Mouse (Mus musculus) monocyte, adult 5-6 weeks (primary cell): ENCODE results near the gene Cfap65. TPM values are rescaled to one million over a fixed set of nuclear protein-coding genes. Genes with fewer than 3 reads are reported as not detected.

Experiments used
- ATAC-seq: fragments of 153-309, 156-312 bp; replicated peaks from 2 replicates; pipeline ENCODE4 v1.8.0; 2017; ENCODE audit warnings: mild to moderate bottlenecking; ENCODE audit not compliant: low TSS enrichment, insufficient number of reproducible peaks, severe bottlenecking, poor library complexity, low FRiP score
- total RNA-seq: library from RNA; stranded (forward); fragments of 200-1000, 200-491, 200-594 nt; gene quantifications from 3 replicates; pipeline ENCODE4 v1.2.3, GENCODE M21; 2017

Gene Cfap65
- total RNA-seq, 1 experiment from 2014 or later = not detected

DNA sequence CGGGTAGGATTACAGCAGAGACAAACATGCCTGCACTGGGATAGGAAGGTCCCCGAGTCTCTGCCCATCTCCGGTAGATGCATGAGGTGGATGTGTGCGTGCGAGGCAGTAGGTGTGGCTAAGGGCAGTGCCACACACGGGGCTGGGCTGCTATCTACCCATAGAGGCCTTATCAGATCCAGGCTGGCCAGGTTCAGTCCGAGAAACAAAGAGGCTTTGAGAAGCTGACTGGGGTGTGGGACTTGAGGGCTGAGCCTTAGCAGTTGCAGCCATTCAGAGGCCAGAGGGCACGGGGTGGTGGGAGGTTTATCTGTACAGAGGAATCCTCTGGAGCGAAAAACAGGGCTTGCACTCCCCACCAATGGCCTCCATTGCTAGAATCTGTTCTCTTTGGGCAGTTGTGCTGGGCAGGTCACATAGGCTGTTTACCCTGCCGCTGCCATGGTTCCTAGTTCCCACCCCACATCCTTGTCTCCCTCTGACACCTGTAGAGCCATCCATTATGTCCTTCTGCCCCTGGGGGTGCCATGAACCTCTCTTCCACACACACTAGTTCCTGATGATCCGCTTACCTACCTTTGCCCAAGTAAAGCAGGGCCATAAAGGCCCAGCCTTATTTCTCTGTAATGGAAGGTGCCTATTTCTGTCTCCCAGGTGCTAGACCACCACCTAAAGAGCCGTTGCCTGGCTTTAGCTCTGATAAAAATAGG is 6.4 kb upstream of the Cfap65 start:
- no peak for ATAC-seq

DNA sequence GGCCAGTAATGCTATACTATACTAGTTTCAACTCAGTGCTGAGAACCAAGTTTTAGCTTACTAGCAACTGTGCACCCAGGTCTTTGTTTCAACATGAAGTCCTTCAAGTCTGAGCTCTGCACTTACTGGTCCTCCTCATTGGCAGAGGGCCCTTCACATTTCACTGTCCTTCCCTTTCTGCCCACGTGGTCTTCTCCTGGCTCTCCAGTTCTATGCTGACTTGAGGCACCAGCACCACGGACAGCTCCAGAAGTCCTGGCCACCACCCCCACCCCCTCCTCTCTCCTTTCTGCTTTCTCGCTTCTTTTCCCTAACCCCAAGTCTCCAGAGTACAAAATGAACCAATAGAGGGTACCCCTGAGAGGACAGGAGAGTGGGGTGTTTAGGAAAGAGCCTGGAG is 4.4 kb upstream of the Cfap65 start:
- ATAC-seq = no peak

DNA sequence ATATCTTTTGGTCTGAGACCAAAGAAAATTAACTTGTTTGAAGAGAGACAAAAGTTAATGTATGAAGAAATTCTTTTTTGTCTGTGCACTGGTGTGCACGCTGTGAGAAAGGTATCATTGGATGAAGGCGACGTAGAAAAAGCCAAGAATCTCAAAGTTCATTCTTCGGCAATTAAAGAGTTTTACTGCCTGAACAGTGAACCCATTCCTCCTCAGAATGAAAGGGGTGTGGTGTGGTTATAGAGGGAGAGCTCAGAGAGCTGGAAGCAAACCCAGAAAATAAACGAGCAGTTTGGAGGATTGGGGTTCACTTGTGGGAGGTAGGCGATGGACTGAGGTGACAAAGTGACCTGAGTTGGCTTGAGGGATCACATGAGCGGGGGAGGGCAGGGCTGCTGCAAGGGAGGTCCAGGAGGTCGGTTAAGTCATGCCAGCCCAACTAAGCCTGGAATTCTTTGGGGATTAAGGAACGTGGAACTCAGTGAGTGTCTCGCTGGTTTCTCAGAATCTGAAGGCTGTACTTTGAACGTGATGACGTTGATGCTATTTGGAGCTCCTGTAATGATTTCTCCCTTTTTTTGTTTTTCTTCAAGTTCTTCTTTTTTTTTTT is 927 bp upstream of the Cfap65 start:
- no peak for ATAC-seq

DNA sequence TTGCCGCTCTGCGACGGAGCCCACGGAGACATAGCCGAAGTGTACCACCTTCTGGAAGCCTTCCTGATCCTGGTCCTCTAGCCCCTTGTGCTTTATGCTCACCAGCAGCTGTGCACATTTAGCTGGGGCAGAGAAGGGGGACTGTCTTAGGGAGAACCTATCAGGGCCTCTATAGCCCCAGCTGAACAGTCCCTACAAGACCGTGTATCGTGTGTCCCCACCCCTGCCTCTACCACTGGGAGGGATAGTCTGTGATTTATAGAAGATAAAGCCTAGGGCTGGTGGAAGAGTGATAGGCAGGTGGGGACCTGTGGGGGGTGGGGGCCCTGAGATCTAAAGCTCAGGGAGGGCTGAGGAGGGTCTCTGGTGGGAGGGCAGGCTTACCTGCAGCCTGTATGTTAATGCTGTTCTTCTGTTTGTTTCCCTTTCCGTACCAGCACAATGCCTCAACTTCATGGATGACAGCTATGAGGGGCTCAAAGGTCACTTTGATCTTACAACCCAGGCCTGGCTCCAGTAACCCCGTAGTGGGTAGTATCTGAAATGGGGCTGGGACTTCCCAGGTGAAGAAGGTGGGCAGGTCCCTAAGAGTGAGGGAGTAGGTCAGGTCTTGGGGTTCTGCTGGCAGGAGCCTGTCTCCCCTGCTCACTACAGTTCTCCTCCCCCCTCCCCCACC is 7.6 kb downstream of the Cfap65 start:
- ATAC-seq = no peak

DNA sequence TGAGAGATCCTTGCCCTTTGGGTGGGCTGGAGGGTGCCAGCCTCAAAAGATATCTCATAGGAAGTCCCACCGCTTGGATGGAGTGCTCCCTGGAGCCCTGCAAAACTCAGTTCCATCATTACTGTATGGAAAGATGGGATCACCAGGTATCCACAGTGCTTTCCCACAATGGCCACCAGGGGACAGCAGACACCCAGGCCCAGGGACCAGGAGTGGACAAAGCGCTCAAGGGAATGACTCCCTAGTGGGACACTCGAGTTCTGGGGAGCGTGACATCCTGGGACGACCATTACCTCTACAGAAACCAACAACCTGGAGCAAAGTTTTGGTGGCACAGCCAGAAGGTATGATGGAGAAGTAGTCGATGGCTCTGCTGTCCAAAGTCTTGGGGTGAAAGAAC is 8.7 kb downstream of the Cfap65 start:
- ATAC-seq = no peak

DNA sequence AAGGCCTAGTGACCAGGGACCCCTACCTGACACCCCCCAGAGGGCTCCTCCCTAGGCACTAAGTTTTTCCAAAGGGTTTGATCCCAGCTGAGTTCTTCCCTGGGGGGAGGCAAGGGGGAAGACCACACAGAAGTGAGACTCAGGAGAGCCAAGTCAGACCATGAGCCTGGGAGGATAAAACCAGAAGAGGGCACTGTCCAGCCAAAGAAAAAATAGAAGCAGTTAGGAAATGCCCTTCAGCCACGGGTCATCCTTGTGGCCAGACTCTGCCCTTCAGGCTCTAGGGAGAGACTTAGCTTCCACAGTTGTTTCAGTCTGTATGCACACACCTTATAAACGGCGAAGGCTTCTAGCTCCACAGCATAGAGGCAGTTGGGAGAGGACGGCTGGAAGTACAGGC is 10.9 kb downstream of the Cfap65 start:
- ATAC-seq = no peak

DNA sequence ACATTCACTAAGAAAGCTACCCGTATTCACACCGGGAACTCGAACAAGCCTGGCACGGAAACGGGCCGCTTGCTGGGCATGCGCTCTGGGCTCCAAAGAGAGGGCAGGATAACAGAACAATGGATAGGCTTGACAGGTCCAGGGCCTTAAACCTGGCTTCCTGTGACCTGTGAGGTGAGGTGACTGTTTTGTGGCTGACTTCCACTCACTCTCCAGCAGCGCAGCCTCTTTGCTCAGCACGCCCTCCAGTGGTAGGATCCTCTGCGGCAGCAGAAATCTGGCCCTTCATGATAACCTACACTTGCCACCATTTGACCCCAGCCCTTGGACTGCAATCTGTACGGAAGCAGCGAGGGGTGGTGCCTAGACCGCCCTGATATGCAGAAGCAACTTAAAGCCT is 19.7 kb downstream of the Cfap65 start:
- ATAC-seq = no peak

DNA sequence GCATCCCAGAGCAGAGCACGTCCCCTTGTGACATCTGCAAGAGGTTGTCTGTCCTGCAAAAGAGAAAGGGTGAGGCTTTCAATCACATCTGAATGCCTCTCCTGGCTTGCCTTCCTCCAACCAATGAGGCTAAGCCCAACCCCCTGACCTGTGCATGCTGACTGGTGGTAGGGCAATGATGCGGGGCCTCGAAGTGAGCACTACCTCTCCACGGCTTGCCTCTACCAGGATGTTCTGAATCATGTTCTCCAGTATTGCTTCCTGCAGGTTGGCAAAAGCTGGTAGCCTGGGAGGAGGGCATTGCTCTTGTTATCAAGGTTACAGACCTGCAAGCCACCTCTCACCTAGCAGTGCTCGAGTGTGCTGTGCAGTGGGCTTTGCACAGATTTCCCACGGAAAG is 33.2 kb downstream of the Cfap65 start:
- no peak for ATAC-seq

DNA sequence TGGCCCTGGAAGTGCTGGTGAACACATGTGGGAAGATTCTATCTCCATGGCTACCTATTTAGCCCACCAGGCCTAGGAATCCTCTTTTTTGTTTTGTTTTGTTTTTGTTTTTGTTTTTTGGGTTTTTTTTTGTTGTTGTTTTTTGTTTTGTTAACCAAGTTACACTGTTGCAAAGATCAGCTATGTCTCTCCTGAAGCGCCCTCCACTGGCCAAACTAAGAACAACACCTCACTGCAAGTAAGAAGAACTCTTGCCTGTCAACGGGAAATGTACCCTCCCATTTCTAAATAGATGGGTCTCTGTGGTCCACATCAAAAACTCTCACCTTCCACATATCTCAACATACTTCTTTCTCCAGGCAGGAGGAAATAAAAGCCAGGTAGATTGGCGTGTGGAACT is 33.7 kb downstream of the Cfap65 start:
- ATAC-seq = no peak

DNA sequence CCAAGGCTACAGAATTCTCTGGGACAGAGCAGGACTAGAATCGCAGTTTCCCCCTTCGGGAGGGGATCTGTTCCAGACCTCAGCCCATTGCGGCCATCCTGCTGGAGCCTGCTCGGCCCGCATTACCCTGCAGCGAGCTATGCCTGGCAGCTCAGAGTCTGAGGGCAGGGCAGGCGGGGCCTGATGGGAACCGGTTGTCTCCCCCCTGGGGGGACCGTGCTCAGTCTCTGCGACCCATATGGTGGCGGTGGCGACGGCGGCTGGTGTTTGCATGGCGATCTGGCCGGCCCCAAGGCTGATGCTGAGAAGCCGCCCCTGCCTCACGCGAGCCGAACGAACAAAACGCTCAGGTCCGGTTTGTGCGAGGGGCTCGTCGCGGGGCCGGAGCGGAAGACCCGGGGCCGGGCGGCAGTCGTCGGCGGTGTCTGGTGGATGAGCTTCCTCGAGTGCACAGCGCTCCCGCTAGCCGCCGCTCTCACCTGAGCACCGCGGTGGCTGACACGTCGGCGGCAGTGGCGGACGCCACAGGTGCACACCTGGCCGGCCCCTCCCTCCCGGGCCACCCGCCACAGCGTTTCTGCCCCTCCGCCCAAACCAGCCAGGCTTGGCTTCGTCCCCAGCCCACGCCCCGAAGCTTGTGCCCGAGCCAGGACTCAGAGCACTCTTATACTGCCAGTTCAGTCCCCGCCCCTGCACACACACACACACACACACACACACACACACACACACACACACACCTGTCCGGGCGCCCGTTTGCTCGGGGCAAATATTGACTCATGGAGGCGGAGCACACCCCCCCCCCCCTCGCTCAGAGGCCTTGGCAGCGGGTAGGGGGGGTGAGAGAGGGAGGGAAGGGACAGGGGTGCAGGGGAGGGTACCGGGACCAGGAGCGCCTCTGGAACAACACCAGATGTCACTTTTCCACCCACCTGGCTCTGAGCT is 34.8 kb downstream of the Cfap65 start:
- no peak for ATAC-seq

DNA sequence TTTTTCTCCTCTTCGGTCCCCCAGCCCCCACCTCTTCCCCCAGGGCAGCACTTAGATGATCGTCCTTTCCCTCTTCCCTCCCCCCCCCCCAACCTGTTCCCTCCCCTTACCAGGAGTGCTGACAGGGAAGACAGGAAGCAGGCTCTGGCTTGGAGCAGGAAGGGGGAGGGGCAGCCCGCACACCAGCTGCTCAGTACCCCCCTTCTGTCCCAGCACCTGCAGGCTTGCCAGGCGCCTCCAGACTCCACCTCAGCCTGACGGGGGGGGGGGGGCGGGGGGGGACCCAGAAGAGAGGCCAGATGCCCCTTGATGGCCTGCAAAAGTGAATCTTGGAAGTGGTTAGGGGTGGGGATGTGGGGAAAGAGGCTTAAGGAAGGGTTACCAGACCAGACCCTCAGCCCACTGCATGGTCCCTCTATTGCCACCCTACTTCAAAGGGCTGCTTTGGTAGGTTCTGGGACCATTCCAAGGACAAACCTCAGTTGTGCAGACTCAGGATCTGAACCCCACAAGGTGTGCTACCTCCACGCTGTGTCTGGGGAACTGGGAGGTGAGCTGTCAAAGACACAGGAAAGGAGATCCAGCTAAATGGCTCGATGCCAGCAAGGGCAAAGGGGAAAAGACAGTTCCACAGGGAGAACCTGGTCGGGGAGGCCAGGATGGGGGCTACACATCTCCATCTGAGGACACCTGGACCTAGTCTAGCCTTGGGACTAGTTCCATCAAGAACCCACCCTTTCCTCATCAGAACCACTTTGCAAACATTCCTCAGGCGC is 36.6 kb downstream of the Cfap65 start:
- no peak for ATAC-seq

DNA sequence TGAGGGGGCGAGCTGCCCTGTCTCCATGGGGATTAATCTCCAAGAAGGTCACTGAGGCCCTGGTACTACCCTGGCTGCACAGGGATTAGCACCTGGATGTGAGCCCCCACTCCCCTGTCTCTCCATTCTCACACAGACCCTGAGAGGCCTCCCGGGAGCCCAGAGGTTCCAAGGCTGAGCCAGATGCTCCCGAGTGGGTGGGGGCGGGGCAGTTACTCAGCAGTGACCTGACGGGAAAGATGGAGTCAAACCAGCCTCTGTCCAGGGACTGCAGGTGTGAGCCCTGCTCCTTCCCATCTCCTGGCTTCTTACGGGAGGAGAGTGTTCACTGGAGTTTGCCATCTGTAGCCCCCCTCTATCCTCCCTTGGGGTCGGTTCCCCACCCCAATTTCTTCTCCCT is 37.4 kb downstream of the Cfap65 start:
- ATAC-seq = no peak

DNA sequence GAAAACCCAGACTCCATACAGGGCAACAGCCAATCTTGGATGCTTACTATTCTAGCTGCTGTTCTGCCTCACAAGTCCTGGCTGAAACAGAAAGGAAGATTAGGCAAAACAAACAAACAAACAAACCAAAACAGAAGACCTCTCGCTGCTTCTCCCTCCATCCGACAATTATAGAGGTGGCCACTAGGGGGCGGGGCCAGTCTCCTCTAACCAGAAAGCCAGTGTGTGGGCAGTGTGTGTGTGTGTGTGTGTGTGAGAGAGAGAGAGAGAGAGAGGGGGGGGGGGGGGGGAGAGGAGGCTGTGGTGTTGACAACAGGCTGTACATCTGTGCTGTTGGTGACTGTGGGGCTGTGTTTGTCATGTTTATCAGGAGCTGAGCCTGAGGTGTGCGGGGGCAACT is 40.4 kb downstream of the Cfap65 start:
- no peak for ATAC-seq

DNA sequence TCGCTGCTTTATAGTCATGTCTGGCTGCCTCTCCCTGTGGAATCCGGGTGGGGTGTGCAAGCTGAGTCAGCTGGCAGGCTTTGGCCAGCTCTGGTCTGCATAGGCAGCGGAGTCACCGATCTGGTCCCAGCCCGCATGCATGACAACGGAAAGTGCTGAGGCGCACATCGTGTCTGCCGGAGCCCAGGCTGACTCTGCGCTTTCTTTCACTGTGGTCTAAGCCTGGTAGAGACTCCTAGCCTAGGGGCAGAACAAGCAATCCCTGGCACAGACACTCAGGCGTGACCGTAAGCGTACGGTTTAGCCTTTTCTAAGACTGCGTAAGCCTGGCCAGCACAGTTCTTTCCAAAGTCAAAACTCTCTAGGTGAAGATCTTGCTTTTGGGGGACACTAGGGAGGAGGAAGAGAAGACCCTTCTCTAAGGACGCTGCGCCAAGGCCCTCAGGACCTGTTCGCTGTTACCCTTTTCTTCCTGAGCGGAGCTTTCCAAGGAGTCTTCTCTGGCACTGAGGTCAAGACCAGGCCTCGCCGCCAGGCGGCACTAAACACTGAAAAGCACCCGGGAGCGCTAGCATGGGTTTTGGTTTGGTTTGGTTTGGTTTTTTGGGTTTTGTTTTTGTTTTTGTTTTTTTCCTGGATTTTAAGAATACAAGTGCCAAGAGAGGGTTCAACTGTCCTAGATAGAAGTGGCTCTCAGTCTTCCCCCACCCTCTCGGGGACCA is 42.1 kb downstream of the Cfap65 start, which contains the start of gene Cryba2:
Gene Cryba2 (minus strand): TSS at position 10 of the 722 bp plus-strand sequence.
- no peak for ATAC-seq

DNA sequence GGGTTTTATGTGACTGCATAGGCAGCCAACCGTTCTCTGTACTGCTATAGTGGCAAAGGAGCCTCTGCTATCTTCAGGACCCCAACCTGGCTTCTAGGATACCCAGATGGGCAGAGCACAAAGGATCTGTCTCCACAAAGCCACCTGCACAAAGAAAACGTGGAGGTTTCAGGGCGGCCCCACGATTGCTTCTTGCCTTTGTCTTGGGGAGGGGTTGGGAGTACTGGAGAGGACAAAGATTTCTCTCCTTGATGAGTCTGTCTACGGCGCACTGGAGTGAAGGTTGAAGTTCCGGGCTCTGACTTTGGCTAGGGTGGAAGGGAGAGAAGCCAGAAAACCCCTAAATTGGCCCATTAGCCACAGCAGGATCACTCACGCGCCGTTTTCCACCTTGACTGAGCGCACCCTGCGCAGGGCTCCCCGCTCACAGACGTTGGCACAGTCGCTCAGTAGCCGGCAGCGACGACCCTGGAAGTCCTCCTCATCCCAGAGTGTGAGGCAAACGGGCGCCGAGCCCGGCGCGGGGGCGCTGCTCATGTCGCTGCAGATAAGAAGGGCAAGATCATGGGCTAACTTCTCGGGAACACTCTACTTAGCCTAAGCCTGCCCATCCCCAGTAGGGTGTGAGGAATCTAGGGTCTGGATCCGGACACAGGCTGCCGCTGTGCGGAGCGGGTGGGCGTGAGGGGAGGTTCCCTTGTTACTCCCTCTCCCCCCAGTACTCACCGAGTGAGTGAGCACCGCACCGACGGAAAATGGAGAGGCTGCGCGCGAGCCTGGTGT is 42.9 kb downstream of the Cfap65 start:
- no peak for ATAC-seq

DNA sequence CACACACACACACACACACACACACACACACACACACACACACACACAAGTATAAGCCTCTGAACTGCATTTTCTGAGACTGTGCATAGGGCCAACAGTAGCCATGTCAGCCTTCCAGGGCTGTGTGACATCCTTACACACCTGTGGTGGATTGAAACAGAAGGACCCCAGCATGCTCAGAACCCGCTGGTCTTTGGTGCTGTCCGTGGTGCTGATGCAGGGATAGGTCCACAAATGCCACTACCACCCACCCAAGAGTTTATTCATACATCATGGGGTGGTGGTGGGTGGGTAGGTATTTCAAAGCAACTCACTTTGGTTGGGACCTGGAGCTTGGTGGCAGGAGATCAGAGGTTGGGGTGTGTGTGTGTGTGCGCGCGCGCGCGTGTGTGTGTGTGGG is 43.9 kb downstream of the Cfap65 start:
- ATAC-seq = no peak

DNA sequence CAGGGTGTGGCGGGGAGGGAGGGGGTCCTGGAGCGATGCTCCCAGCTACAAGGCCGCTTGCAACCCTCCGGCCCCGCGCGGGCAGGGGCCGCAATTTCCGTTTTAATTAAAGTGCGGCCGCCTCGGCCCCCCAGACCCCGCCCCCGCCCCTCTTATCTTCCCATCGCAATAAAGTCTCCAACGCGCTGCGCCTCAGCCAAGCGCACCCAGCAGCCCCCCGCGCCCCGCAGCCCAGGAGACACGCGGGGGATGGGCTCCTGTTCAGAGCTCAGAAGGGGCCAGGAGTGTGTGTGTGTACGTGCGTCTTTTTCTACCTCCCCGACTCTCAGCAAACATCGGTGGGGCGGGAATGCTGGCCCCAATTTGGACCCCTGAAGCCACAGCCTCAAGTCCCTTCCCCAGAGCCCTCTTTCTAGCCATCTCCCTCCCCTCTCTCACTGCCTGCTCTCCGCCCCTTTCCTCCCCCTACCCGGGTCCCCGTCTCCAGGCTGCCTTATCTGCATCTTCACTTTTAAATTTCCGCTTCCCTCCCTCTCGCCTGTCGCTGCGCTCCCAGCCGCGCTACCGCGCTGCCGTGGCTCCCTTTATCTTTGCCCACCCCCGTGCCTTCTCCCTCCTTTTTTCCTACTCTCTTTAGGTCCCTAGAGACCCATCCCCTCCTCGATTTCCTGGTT is 49.9 kb downstream of the Cfap65 start, which contains the start of gene Fev:
Gene Fev (minus strand): TSS at position 51 of the 674 bp plus-strand sequence.
- no peak for ATAC-seq
